Mouse (Mus musculus): ENCODE data around the gene Cdc42ep1. TPM values are rescaled to one million over a fixed set of nuclear protein-coding genes. Genes with fewer than 3 reads are reported as not detected.
A peak's percentile ranks its signal among the peaks of the same experiment; 100 is the strongest.

The Cdc42ep1 gene
- total and polyA plus RNA-seq, 3 experiments: 0.04 to 1.7 TPM; not detected in 1

- peak within 1 kb of the TSS; percentile 62 to 70 for H3K4me3 ChIP-seq (ENCODE audit: control insufficient read depth in 1 of 2, insufficient read depth in 1 of 2, low read depth in 2 of 2, low read length in 2 of 2)
- H3K79me2 ChIP-seq (ENCODE audit: control insufficient read depth, insufficient read depth, low read length, poor library complexity): peaks cover 9% of the 10 kb centered on the region
- DNase-seq (ENCODE audit: low read depth, low spot score): peak; percentile 97
- no peaks in the 10 kb centered on the region for H3K9me3 ChIP-seq (replicated peaks; ENCODE audit: insufficient read depth, low read length)
- H3K4me1 ChIP-seq (ENCODE audit: control insufficient read depth in 1 of 2, insufficient read depth in 2 of 2, low read length in 2 of 2): peaks cover 2 to 6% of the 10 kb centered on the region in 2 experiments; a peak in 3 of 4 replicates
- peak within 1 kb of the TSS; percentile 92 for H3K9ac ChIP-seq (ENCODE audit: control insufficient read depth, low read depth, low read length, poor library complexity, severe bottlenecking)
- peaks cover 0 to 8% of the 10 kb centered on the region in 2 experiments; a peak in 2 of 4 replicates for H3K36me3 ChIP-seq (ENCODE audit: control insufficient read depth in 1 of 2, insufficient read depth in 2 of 2, low read length in 2 of 2)
- H3K27ac ChIP-seq (ENCODE audit: control insufficient read depth, low read depth, low read length): peak within 1 kb of the TSS; percentile 94
- no peaks in the 10 kb centered on the region for H3K27me3 ChIP-seq (ENCODE audit: control insufficient read depth in 1 of 2, insufficient read depth in 2 of 2, low read length in 2 of 2)
- TF ChIP-seq RAD21 (IDR thresholded peaks at IDR 0.05; ENCODE audit: low read depth, low read length): no peak
- TF ChIP-seq MYC (IDR thresholded peaks at IDR 0.05; ENCODE audit: low read depth, low read length): peak; percentile 23; the same call in 1 of the 2 replicates
- TF ChIP-seq SIN3A (IDR thresholded peaks at IDR 0.05; ENCODE audit: low read length): peak; percentile 83
- no peak for TF ChIP-seq RCOR1 (IDR thresholded peaks at IDR 0.05; ENCODE audit: low read depth, low read length)
- TF ChIP-seq USF1 (IDR thresholded peaks at IDR 0.05; ENCODE audit: low read depth, low read length): no peak
- TF ChIP-seq E2F4 (IDR thresholded peaks at IDR 0.05; ENCODE audit: borderline replicate concordance, low read depth, low read length): no peak
- peak in 2 of 3 experiments; percentile 3 to 26; a peak in 1 of 6 replicates for TF ChIP-seq CTCF (IDR thresholded peaks at IDR 0.05 in 2 of 3, conservative IDR thresholded peaks at IDR 0.05 in 1 of 3; ENCODE audit: control insufficient read depth in 1 of 3, insufficient read depth in 1 of 3, low read depth in 2 of 3, low read length in 3 of 3, poor library complexity in 1 of 3, severe bottlenecking in 1 of 3)
- TF ChIP-seq TAL1 (IDR thresholded peaks at IDR 0.05; ENCODE audit: low read length): no peak
- TF ChIP-seq KAT2A (conservative IDR thresholded peaks at IDR 0.05; ENCODE audit: low read depth, low read length): peak; percentile 65; the same call in 1 of the 2 replicates
- TF ChIP-seq TCF12 (IDR thresholded peaks at IDR 0.05; ENCODE audit: low read depth, low read length): no peak
- peak; percentile 55 for TF ChIP-seq NELFE (IDR thresholded peaks at IDR 0.05; ENCODE audit: low read depth, low read length)
- TF ChIP-seq POLR2A (IDR thresholded peaks at IDR 0.05; ENCODE audit: control insufficient read depth in 1 of 2, insufficient read depth in 1 of 2, low read depth in 1 of 2, low read length in 2 of 2, poor library complexity in 1 of 2): peak; percentile 62 to 76; a peak in 3 of 4 replicates
- TF ChIP-seq MAFK (IDR thresholded peaks at IDR 0.05; ENCODE audit: borderline replicate concordance, low read depth, low read length): no peak
- TF ChIP-seq CHD1 (IDR thresholded peaks at IDR 0.05; ENCODE audit: low read depth, low read length): no peak
- peak; percentile 73; the same call in 1 of the 2 replicates for TF ChIP-seq GABPA (IDR thresholded peaks at IDR 0.05; ENCODE audit: low read depth, low read length)
- no peak for TF ChIP-seq NRF1 (IDR thresholded peaks at IDR 0.05; ENCODE audit: insufficient read depth, low read depth, low read length, poor library complexity, severe bottlenecking)
- 0 out of 2 replicates have a peak, but pooled peaks have one; percentile 0 for TF ChIP-seq MAX (IDR thresholded peaks at IDR 0.05; ENCODE audit: low read length)
- no peak for TF ChIP-seq GATA1 (IDR thresholded peaks at IDR 0.05; ENCODE audit: low read depth, low read length)
- no peak for TF ChIP-seq UBTF (IDR thresholded peaks at IDR 0.05; ENCODE audit: borderline replicate concordance, insufficient read depth, low read depth, low read length)
- peak; percentile 91 for TF ChIP-seq ELF1 (IDR thresholded peaks at IDR 0.05; ENCODE audit: low read depth, low read length)
- peak; percentile 94 for TF ChIP-seq MAZ (IDR thresholded peaks at IDR 0.05; ENCODE audit: low read depth, low read length)
- peak; percentile 89 for TF ChIP-seq HCFC1 (IDR thresholded peaks at IDR 0.05; ENCODE audit: low read depth, low read length)
- no peak for TF ChIP-seq POLR2AphosphoS5 (IDR thresholded peaks at IDR 0.05; ENCODE audit: borderline replicate concordance, low read depth, low read length)
- TF ChIP-seq ZNF384 (IDR thresholded peaks at IDR 0.05; ENCODE audit: low read depth, low read length): no peak
- TF ChIP-seq POLR2AphosphoS2 (IDR thresholded peaks at IDR 0.05; ENCODE audit: low read length): peak; percentile 58; the same call in 1 of the 2 replicates
- peak; percentile 60 for TF ChIP-seq MXI1 (IDR thresholded peaks at IDR 0.05; ENCODE audit: low read depth, low read length)
- TF ChIP-seq EP300 (IDR thresholded peaks at IDR 0.05; ENCODE audit: low read depth in 1 of 2, low read length in 2 of 2): no peak; a peak in 1 of 4 replicates
- no peak for TF ChIP-seq ZMIZ1 (IDR thresholded peaks at IDR 0.05; ENCODE audit: low read depth, low read length)
- no peak for TF ChIP-seq MYB (IDR thresholded peaks at IDR 0.05; ENCODE audit: low read depth, low read length)
- TF ChIP-seq ZKSCAN1 (IDR thresholded peaks at IDR 0.05; ENCODE audit: low read depth, low read length): no peak
- TF ChIP-seq ETS1 (IDR thresholded peaks at IDR 0.05; ENCODE audit: low read depth, low read length): peak; percentile 77
- TF ChIP-seq ZC3H11A (IDR thresholded peaks at IDR 0.05; ENCODE audit: low read depth, low read length): no peak
- no peak for TF ChIP-seq JUND (IDR thresholded peaks at IDR 0.05; ENCODE audit: low read depth, low read length)
- no peak for TF ChIP-seq MEF2A (IDR thresholded peaks at IDR 0.05; ENCODE audit: extremely low read depth, insufficient replicate concordance, low read depth, low read length, poor library complexity, severe bottlenecking)
- TF ChIP-seq SMC3 (IDR thresholded peaks at IDR 0.05; ENCODE audit: low read depth, low read length): no peak
Observed at GRCm38 (mm10) chr15:78876991-78877809, 34.8 kb downstream of the Cdc42ep1 start, which contains the start of gene Gga1. Gene Gga1 (plus strand): TSS chr15:78877190.

Measured in MEL (cell line).